Mouse (Mus musculus): ENCODE data around the gene Myom1.

The Myom1 gene

DNA sequence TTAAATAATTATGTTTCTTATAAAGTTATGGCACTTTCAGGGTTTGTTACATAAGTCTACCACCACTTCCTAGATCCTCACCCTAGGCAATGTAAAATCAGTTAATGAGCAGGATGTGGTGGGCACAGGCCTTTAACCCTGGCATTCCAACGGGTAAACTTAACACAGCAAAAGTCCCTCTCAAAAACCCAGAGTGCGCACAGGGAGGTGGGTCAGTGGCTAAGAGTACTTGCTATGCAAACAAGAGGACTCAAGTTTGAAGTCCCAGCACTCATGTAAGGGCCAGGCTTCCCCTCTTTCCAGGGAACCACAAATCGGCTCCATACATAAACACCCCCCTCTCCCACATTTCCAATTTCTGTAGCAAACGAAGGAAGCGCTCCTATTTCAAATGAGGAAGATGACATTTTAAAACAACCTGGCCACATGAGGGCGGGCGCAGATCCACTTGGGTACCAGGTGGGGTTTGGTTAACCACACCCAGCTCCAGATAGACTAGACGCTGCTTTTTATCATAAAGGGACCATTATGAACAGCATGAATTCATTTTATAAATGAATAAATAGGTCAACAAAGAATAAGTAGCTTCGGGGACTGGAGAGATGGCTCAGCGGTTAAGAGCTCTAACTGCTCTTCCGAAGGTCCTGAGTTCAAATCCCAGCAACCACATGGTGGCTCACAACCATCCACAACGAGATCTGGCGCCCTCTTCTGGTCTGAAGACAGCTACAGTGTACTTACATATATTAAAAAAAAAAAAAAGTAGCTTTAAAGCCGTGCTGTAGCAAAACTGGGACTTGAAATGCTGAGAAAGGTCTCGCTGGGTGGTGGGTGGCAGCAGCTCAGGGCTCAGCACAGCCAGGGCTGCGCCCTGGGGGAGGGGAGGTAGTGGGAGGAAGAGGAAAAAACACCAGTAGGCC is 10.5 kb upstream of the Myom1 start:
- no peak for DNase-seq (ENCODE audit: extremely low read depth, low read depth)

DNA sequence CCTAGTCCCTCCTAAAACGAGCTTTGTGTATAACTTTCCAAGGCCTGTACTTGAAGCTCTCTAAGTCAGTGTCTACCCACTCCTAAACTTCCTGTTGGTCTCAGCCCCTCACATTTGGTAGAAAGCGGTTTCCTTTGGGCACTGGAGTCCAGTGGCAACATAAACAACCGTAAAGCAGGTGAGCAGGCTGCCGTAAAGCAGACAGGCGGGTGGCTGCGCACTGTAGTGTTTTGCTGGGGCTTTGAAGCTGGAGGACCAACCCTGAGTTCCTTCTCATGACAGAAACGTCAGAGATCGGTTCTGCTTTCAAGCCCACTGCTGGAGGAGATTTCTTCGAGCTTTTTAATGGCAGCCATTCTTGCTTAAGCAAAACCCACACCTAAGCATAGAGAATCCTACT is 9.8 kb upstream of the Myom1 start:
- no peak for DNase-seq (ENCODE audit: extremely low read depth, low read depth)

DNA sequence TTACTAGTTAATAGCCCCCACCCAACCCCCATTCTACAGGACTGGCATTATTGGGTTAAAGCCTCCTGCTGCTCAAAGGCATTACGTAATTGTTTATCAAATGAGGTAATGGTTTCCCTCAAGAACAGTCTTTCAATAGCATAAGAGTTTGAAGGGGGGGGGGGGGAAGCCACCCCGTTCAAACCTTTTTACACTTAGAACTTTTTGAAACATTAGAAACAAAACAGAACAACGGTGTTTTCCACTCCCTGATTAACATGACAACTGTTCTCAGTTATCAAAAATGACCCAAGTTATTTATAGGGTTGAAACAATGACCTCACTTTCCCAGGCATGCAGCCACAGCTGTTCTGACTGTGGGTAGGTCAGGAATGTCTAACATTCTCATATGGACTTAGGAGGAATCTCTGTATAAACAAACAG is 9.0 kb upstream of the Myom1 start:
- DNase-seq (ENCODE audit: extremely low read depth, low read depth): no peak

DNA sequence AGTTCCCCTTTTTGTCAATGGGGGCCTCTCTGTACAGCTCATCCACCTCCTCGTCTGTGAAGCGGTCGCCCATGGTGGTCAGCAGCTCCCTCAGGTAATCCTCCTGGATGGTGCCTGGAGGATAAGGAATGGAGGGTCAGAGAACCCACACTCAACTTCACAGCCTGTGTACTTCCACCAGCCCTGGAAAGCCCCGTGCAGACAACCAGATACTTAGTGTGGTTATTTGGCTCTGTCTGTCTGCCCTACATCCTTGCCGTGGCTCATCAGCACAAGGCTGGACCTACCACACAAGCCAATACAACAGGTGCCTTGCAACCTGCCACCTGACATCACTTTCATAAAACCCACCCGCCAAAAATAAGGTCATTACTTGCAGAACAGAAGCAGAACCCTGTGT is 7.8 kb upstream of the Myom1 start:
- DNase-seq (ENCODE audit: extremely low read depth, low read depth): no peak

DNA sequence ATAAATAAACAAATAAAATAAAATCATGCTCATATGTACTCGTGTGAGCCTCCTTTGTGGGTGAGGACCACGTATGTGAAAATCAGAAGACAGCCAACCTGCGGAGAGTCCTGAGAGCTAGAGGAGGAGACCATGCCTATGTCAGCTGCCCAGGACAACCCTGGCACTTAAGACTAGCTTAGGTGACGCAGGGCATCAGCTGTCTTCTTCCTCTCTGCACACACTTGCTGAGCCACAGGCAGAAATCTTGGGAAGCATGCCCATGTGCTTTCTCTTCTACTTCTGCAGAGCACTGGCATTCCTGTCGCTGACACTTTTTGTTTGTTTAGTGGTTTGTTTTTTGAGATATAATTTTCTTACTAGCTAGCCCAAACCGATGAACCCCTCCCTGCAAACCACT is 6.9 kb upstream of the Myom1 start:
- no peak for DNase-seq (ENCODE audit: extremely low read depth, low read depth)

DNA sequence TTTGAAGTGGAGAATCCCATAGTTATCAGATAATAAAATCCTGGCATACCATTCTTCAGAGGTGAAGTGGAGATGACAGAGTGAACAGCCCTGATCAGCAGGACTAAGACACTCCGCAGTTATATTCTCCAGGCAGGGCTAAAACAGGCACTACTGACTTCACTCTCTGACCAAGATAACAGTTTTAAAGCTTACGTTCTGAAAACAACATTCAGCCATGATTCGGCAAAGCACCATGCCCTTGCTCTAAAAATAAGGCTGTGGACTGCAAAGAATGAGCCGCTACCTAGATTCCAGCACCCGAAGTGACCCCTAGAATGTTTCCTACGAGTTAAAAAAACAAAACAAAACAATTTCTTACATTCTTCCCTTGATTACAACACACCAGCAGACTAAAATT is 4.6 kb upstream of the Myom1 start:
- no peak for DNase-seq (ENCODE audit: extremely low read depth, low read depth)

DNA sequence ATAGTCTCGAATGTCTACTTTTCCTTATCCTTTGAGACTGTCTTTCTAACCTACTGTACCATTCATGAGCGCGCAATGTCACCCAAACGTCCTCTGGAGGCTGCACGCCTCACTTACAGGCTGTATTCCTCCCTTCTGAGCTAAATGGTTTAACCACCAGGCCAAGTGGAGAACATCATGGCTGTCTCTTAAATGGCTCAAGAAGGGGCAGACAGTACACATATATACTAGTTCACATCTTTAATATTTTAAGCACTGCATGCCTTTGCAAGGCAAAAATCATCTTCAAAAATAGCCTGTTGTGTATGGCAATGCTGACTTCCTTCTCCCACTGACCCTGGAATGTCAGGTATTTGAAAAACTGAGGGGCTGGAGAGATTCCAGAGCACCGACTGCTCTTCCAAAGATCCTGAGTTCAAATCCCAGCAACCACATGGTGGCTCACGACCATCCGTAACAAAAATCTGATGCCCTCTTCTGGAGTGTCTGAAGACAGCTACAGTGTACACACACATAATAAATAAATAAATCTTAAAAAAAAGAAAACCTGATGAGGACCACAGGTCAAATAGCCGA is 3.9 kb upstream of the Myom1 start:
- no peak for DNase-seq (ENCODE audit: extremely low read depth, low read depth)

DNA sequence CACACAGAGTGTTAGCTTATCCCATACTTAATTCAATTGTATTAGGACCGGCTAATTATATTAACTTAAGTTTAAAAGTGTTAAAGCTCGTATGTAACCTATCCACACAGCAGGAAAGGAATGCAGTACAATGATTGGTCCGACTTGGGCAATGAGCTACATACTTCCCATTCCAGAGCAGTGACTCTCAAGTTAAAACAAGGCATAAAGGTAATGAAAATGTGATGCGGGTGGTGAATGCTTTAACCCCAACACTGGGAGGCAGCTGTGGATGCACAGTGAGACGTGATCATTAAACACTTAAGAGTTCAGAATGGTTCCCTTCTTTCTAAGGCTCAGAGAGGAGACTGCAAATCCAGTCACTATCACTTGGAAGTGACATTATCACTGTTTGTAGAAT is 3.2 kb upstream of the Myom1 start:
- no peak for DNase-seq (ENCODE audit: extremely low read depth, low read depth)

DNA sequence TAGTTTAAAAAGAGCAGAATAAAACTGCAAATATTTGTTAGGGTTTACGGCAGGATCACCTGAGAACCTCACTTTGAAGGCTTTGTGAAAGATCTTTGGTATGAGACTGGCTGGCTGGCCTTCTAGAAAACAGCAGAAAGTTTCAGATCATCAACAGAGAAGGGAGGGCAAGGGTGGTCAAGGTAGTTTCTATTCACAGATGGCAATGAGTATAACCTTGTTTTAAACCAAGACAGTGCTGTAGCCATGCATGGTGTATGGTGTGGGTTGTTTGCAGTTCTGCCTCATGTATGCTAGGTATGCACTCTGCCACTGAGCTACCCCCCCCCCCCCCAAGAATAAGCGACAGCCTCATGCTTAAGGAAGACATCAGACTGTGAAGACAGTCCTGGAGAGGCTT is 2.2 kb upstream of the Myom1 start:
- DNase-seq (ENCODE audit: extremely low read depth, low read depth): no peak

DNA sequence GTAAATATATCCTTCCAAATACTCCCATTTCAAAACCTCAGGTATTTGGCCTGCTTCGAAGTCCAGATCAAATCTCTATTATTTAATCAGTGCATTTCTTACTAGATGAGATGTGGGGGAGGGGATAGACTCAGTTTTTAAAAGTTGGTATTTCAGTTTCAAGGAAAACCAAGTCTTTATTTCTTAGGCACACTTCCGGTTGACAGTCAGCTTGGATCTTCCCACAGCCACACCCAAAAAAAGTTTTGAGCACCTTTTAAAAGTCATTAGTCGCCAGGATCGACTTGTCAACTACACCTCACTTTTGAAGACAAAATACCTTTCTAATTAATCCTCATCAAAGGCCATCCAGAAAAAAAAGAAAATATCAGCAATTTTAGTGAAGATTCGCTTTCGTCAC is 1.4 kb upstream of the Myom1 start:
- DNase-seq (ENCODE audit: extremely low read depth, low read depth): no peak

DNA sequence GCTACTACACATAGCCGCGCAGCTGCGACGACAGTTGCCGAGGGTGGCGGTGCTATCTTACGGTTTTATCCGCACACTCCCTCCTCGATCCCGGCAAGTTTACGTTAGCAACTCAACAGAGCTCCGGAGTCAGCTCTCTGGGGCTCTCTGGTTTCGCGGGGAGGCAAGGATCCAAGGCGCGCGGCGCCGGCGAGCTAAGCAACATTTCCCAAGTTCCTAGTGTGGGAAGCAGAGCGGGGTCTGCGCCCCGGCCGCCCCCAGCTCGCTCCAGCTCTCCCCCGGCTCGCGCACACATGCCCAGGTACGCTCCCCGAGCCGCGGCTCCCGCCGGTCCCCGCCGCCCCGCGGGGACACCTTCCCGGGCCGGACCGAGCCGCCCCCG is 743 bp upstream of the Myom1 start:
- DNase-seq (ENCODE audit: extremely low read depth, low read depth): no peak

DNA sequence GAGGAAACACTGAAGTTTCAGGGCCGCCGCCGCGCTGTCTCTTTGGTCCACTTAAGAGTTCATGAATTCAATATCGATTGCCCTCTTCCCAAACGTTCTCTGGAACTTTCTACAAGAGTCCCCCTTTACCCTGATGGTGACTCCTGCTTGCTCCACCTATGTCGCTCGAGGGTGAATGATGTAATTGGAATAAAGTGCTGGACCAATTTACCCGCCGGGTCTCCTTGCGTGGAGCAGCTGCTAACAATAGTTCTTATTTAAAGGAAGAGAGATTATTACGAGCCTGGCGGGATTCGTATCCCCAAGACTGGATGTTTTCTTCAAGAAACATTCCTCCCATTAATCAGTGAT is 286 bp downstream of the Myom1 start, which contains the start of gene Myl12a:
Gene Myl12a (minus strand): TSS at position 135 of the 351 bp plus-strand sequence.
- DNase-seq (ENCODE audit: extremely low read depth, low read depth): no peak

DNA sequence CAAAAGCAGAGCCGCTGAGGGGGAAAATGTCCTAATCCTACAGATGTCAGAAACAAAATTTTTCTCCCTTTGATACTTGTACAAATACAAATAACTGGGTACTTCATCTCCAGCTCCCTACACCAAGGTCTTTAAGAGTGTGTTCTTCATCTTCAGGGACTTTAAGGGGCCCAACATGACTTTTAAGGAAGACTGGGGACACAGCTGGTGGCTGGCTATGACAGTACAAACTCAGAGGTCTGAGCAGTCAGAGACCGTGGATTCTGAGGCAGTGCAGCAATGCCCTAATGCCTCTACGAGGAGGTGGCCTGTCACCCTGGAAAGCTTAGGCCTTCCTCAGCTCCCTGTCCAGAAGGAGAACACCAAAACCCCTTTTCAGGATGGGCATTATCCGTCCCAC is 679 bp downstream of the Myom1 start:
- no peak for DNase-seq (ENCODE audit: extremely low read depth, low read depth)

DNA sequence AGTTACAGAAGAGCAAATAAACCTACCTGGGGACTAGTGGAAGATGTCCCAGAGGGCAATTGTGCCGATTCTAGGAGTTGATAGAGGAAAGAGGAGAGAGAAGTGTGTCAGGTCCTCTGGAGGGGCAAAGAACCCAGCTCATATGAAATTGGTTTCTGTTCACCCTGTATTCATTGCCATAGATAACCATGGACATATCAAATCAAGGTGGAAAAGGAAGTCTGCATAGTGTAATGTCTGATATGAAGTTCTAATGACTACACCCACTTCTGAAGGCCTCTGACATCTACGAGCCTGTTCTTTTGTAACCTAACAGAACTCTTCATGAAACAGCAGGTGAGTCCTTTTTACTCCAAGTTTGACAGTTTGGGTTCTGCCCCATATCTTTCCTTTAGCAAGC is 1.3 kb downstream of the Myom1 start:
- peak; percentile 50 for DNase-seq (ENCODE audit: extremely low read depth, low read depth)

DNA sequence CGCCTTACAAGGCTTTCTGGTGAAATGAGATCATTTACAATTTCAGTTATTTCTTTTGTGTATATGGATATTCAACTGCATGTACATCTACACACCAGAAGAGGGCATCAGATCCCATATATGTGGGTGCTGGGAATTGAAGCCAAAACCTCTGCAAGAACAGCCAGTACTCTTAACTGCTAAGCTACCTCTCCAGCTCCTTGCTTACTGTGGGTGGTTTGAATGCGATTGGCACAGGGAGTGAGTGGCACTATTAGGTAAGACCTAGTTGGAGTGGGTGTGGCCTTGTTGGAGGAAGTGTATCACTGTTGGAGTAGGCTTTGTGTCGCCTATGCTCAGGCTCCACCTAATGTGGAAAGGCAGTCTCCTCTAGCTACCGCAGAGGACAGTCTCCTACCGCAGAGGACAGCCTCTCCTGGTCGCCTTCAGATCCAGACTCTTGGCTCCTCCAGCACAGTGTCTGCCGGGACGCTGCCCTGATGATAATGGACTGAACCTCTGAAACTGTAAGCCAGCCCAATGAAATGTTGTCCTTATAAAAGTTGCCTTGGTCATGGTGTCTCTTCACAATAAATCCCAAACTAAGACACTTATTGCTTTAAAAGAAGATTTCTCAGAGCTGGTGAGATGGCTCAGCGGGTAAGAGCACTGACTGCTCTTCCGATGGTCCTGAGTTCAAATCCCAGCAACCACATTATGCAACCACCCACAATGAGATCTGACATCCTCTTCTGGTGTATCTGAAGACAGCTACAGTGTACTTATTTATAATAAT is 1.9 kb downstream of the Myom1 start:
- peak; percentile 60 for DNase-seq (ENCODE audit: extremely low read depth, low read depth)

DNA sequence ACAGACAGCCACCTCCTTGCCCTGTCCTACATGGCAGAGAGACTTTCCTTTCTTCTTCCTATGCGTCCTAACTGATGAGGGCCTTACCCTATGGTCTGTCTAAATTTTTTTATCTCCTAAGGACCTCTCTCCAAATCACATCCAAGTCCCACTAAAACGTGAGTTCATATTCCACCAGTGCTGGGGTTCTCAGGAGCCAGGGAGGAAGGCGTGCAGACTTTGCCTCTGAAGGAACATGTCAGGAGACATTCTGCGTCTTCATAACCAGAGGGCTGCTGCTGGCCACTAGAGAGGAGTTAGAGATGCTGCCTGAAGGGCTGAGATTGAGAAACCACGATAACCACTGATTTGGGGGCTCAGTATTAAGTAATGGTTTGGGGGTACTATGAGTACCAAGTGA is 4.5 kb downstream of the Myom1 start:
- DNase-seq (ENCODE audit: extremely low read depth, low read depth): no peak

DNA sequence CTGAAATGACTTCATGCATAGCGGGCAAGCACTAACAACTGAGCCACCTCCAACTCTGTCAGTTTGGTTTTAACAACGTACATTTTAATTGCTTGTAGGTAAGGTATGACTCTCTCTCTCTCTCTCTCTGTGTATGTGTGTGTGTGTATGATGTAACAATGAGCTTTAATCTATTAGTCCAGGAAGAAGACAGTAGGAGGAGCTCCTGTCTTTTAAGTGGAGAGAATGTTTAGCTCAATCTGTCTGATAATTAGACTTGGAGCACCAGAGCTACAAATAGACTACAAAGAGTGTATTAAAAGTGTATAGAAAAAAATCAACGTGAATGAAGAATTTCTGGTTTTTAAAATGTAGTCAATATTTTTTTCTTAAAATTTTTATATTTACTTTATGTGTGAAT is 6.2 kb downstream of the Myom1 start:
- no peak for DNase-seq (ENCODE audit: extremely low read depth, low read depth)

DNA sequence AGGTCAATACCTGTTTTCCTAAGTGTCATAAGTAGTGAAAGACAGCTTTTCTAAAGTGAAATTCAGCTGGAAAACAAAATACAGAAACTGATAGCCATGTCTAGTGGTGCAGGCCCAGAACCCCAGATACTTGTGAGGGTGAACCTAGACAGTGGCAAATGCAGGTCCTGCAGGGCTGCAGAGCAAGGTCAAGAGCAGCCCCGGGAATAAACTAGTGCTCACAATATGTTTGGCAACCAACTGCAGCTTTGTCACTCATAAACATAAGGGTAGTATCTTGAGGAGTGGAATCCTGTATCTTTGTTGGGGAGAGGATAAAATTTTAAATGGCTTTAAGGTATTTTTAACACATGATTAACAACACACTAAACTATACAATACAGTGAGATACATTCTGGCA is 7.3 kb downstream of the Myom1 start:
- no peak for DNase-seq (ENCODE audit: extremely low read depth, low read depth)

DNA sequence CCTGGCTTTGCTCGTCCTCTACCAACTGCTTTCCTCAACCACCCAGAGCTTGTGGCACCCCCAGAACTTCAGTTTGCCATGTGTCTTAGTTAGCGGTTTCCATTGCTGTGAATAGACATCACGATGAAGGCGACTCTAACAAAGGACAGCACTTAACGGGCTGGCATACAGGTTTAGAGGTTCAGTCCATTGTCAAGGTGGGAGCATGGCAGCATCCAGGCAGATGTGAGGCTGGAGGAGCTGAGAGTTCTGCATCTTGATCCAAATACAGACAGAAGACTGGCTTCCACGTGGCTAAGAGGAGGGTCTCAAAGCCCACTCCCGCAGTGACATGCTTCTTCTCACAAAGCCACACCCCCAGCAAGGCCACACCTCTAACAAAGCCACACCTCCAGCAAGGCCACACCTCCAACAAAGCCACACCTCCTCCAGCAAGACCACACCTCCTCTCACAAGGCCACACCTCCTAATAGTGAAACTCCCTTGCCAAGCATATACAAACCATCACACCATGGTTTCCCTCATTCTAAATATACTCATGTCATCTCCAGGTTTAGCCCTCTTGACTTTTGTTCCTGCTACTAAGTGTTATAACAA is 8.3 kb downstream of the Myom1 start:
- DNase-seq (ENCODE audit: extremely low read depth, low read depth): no peak

DNA sequence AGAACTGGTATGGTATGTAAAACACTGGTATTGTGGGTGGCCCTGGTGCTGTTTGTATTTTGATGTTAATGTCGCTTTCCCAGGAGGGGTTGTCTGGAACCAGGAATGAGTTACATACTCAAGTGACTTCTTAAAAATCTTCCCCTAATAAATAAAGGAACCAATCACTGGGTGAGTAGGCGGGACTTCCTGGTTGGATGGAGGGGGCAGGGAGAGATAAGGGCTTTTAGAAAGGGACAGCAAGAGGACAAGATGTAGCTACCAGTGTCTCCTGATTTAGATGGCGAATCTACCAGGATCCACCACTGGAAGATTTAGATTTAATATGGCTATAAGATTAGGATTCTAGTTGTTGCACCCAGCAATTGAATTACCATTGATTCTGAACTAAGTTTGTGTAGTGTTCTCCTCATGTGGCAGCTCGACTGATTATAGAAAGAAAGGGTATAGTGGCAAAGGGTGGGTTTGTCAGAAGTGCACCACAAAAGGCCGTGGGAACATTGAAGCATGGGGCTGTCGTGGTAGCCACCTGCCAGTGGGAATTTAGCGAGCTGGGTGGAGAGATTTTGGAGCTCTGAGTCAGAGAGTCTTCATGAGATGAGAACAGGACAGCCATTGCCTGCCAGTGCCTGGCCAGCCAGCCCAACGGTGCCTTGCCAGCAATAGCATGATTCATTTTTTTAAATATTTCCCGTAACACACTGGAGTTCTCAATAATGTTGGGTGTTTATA is 9.7 kb downstream of the Myom1 start:
- no peak for DNase-seq (ENCODE audit: extremely low read depth, low read depth)

DNA sequence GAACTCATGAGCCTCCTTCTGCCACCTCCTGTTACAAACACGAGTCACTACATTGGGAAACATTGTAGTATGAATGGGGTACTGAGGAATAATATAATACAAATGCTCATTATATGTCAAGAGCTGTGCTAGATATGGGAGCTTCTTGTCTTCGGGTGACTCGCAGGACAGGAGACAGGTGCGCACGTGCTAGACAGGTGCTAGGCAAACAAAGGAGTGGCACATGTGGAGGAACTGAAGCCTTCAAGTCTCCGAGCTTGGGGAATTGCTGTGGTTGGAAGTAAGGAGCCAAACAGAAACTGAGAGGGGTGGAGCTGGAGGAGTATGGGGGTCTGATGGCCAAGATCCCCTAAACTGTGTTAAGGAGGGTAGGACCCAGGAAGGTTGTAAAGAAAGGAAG is 10.7 kb downstream of the Myom1 start:
- no peak for DNase-seq (ENCODE audit: extremely low read depth, low read depth)
